ENCODE assay signal across 7 mouse cellular contexts in the genomic region with DNA sequence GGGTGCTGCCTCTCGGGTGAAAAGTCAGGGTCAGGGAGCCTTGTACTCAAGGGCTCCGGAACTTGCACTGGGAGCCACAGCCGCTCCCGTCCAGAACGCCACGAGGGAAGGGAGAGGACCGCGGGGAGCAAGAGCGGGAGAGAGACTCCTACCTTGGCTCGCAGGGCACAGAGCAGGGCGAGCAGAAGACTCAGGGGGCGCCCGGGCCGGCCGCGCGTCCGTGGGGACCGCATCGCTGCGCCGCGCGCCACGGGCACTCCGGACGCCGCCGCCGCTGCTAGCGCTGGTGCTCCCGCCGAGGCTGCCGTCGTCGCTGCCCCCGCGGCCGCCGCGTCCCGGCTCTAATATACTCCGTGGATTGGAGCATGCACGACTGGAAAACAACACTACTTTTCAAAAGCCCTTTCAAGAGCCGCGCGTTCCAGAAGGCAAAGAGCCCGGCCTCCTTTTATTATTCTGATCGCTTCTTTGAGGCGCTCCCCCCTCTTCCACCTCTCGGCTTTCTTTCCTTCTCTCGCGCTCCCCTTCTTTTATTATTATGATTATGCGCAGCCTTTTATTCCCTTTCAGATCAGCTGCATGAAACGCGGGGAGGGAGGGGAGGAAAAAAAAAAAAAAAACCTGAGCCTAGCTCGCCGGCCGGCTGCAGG. TPM values are rescaled to one million over a fixed set of nuclear protein-coding genes. Genes with fewer than 3 reads are reported as not detected.
DNase-seq lines count a peak whose midpoint lies in the region; ATAC-seq and TF ChIP-seq lines count a peak whose summit lies in the region.

A gene (minus strand): TSS at position 620 of the 650 bp plus-strand sequence.

- H3K27ac ChIP-seq in embryonic facial prominence, embryonic 15.5 days (replicated peaks) = peak within 1 kb of the TSS; percentile 99

- ATAC-seq in embryonic facial prominence, embryonic 15.5 days (ENCODE audit: insufficient number of reproducible peaks, low FRiP score, low TSS enrichment, low read depth) = no peak

- peak within 1 kb of the TSS; percentile 83 for H3K9ac ChIP-seq in embryonic facial prominence, embryonic 15.5 days

- WGBS in embryonic facial prominence, embryonic 15.5 days = under 1% methylated on average over 54 of the region's 59 CpGs

- H3K36me3 ChIP-seq in C2C12 (ENCODE audit: control insufficient read depth, insufficient read depth) = peaks cover 4% of the 10 kb centered on the region
- H3K36me3 ChIP-seq in embryonic facial prominence, embryonic 15.5 days = no peaks in the 10 kb centered on the region

- peak within 1 kb of the TSS; percentile 82 for H3K4me2 ChIP-seq in embryonic facial prominence, embryonic 15.5 days (replicated peaks)

- no peak for TF ChIP-seq CTCF in C2C12 (IDR thresholded peaks at IDR 0.05; ENCODE audit: control insufficient read depth, insufficient read depth, insufficient read length)

- peaks cover 34% of the 10 kb centered on the region for H3K4me1 ChIP-seq in embryonic facial prominence, embryonic 15.5 days

- H3K4me3 ChIP-seq in C2C12 (ENCODE audit: insufficient read depth, poor library complexity, severe bottlenecking) = peak within 1 kb of the TSS; percentile 56
- H3K4me3 ChIP-seq in embryonic facial prominence, embryonic 15.5 days (replicated peaks) = peak within 1 kb of the TSS; percentile 77

- H3K27me3 ChIP-seq in C2C12 (ENCODE audit: control insufficient read depth, insufficient read depth, insufficient read length) = no peaks in the 10 kb centered on the region
- no peaks in the 10 kb centered on the region for H3K27me3 ChIP-seq in embryonic facial prominence, embryonic 15.5 days

- intact Hi-C loops in heart, postnatal 10 days (cut with DNase I) = loop anchor here (5.0 to 10.0 kb wide), 3 partner anchors 309 to 551 kb away; no protein-coding TSS in a partner anchor

- peaks cover 50% of the 10 kb centered on the region for H3K79me2 ChIP-seq in C2C12 (ENCODE audit: control insufficient read depth, insufficient read depth)

- peak within 1 kb of the TSS; percentile 72 for H3ac ChIP-seq in C2C12 (ENCODE audit: control insufficient read depth, insufficient read length, low read depth)

- H3K79me3 ChIP-seq in C2C12 (ENCODE audit: low read depth) = peaks cover 33% of the 10 kb centered on the region

- peak; percentile 53 for DNase-seq in NIH3T3 (ENCODE audit: low read depth)
- DNase-seq in heart, postnatal 10 days = peak; percentile 58 to 69
- peak; percentile 61 to 72 for DNase-seq in kidney, postnatal 4 days
- DNase-seq in lung, postnatal 4 days = peak; percentile 59 to 65
- DNase-seq in right cerebral cortex, postnatal 14 days = peak; percentile 19

- no peaks in the 10 kb centered on the region for H3K9me3 ChIP-seq in embryonic facial prominence, embryonic 15.5 days (replicated peaks)

TF ChIP-seq in C2C12, 6 proteins besides CTCF, POLR2A, EP300 and RAD21:
- TF ChIP-seq MAX (IDR thresholded peaks at IDR 0.05) (peak; percentile 37), FOSL1 (IDR thresholded peaks at IDR 0.05; ENCODE audit: insufficient read depth, low read length, poor library complexity, severe bottlenecking) (no peak)

RNA-seq across cellular contexts. Expression of the gene that starts here (rescaled TPM):
- polyA plus RNA-seq in C2C12 (2012; fragmentation: generic; extraction: Trizol) = 4.0 TPM
- 30.9 and 32.2 TPM in 2 replicates for polyA plus RNA-seq in embryonic facial prominence, embryonic 15.5 days (2015; fragmentation: Nextera tagmentation; extraction: Ambion mirVana)
- 10 to 100 TPM; 17.9 to 20.6 TPM for total RNA-seq in heart, postnatal 10 days (2021)
